Mouse (Mus musculus) stomach, embryonic 14.5 days (tissue): ENCODE results near the gene Mrps18a. TPM values are rescaled to one million over a fixed set of nuclear protein-coding genes. Genes with fewer than 3 reads are reported as not detected.

Experiments used
- ATAC-seq: fragments of 200-750 bp; cut with Nextera tagmentation; 2 replicates; pipeline ENCODE4 v1.8.0; 2017; ENCODE audit warnings: low read depth, moderate TSS enrichment; ENCODE audit not compliant: insufficient number of reproducible peaks, insufficient read depth, low FRiP score
- H3K27ac ChIP-seq: fragments of 300-500 bp; sonication (generic); 2 replicates; pipeline ENCODE4 v1.5.1; 2014; ENCODE audit warnings: mild to moderate bottlenecking, low read length, moderate library complexity, mixed read lengths
- H3K27me3 ChIP-seq: fragments of 300-500 bp; sonication (generic); 2 replicates; pipeline ENCODE4 v1.6.1; 2014; ENCODE audit warnings: low read length, control low read depth, mixed read lengths; ENCODE audit not compliant: control insufficient read depth, insufficient read depth
- H3K36me3 ChIP-seq: fragments of 300-500 bp; sonication (generic); 2 replicates; pipeline ENCODE4 v1.6.1; 2014; ENCODE audit warnings: mild to moderate bottlenecking, control low read depth, low read length, moderate library complexity, mixed read lengths; ENCODE audit not compliant: control insufficient read depth, insufficient read depth
- H3K4me1 ChIP-seq: fragments of 300-500 bp; sonication (generic); 2 replicates; pipeline ENCODE4 v1.6.1; 2014; ENCODE audit warnings: low read length, control low read depth, mixed read lengths; ENCODE audit not compliant: control insufficient read depth, insufficient read depth
- H3K4me2 ChIP-seq: fragments of 300-500 bp; sonication (generic); replicated peaks from 2 replicates; pipeline ENCODE4 v1.6.1; 2014; ENCODE audit warnings: low read depth, low read length, control low read depth
- H3K4me3 ChIP-seq: fragments of 300-500 bp; sonication (generic); 2 replicates; pipeline ENCODE4 v1.5.1; 2014; ENCODE audit warnings: low read depth, low read length, control low read depth
- H3K9ac ChIP-seq: fragments of 300-500 bp; sonication (generic); replicated peaks from 2 replicates; pipeline ENCODE4 v1.6.1; 2014; ENCODE audit warnings: low read depth, mild to moderate bottlenecking, control low read depth, low read length, moderate library complexity, mixed read lengths
- H3K9me3 ChIP-seq: fragments of 300-500 bp; sonication (generic); 2 replicates; pipeline ENCODE4 v1.6.1; 2016; ENCODE audit warnings: low read depth, low read length, control low read depth; ENCODE audit not compliant: control insufficient read depth
- WGBS: fragments of 180-500 bp; shearing (Covaris S2); extraction: QIAGEN DNeasy Blood & Tissue Kit; methylation state at CpG from one replicate; pipeline ENCODE4 v1.1.7; 2014; 5-methylcytosine and 5-hydroxymethylcytosine counted together
- polyA plus RNA-seq: library from polyadenylated mRNA; unstranded; fragments of >200 nt; fragmentation: Nextera tagmentation; extraction: Ambion mirVana; gene quantifications from 2 replicates; pipeline ENCODE4 v1.2.1, GENCODE M21; 2014

Gene Mrps18a
- polyA plus RNA-seq, 1 experiment from 2014 or later, result 141 TPM

- Histone ChIP-seq H3K4me3 (no peak overlapping the region), H3K27ac (0 out of 2 replicates have a peak overlapping the region, but pooled peaks have one; percentile 4), H3K36me3 (no peaks in the 10 kb centered on the region), H3K27me3 (no peaks in the 10 kb centered on the region), H3K9me3 (no peaks in the 10 kb centered on the region), H3K4me2 (no peak overlapping the region), H3K9ac (no peak overlapping the region), H3K4me1 (peaks cover 13% of the 10 kb centered on the region)
- no peak for ATAC-seq
- 48% methylated on average over 3 of the region's 3 CpGs for WGBS
Measured at GRCm38 (mm10) chr17:46075116-46075485, 35.7 kb upstream of the Mrps18a start.

- H3K36me3 ChIP-seq, result no peaks in the 10 kb centered on the region
- H3K4me2 ChIP-seq, result no peak overlapping the region
- H3K9me3 ChIP-seq, result no peaks in the 10 kb centered on the region
- no peak overlapping the region for H3K9ac ChIP-seq
- H3K4me3 ChIP-seq, result no peak overlapping the region
- H3K27ac ChIP-seq, result no peak overlapping the region
- whole genome bisulfite sequencing, result 72% methylated on average over 5 of the region's 5 CpGs
- H3K27me3 ChIP-seq, result no peaks in the 10 kb centered on the region
- H3K4me1 ChIP-seq, result peaks cover 13% of the 10 kb centered on the region
- no peak for ATAC-seq
Measured at GRCm38 (mm10) chr17:46075551-46076259, 35.1 kb upstream of the Mrps18a start.

- Histone ChIP-seq H3K36me3 (no peaks in the 10 kb centered on the region), H3K9me3 (no peaks in the 10 kb centered on the region), H3K4me2 (no peak overlapping the region), H3K9ac (no peak overlapping the region), H3K27ac (no peak overlapping the region), H3K4me1 (peaks cover 15% of the 10 kb centered on the region), H3K27me3 (no peaks in the 10 kb centered on the region), H3K4me3 (no peak overlapping the region)
- ATAC-seq, result no peak
- WGBS, result 59% methylated on average over 1 of the region's 1 CpGs
Measured at GRCm38 (mm10) chr17:46076260-46076551, 34.6 kb upstream of the Mrps18a start.

GRCm38 (mm10) chr17:46077921-46078534, 32.8 kb upstream of the Mrps18a start:
- Histone ChIP-seq H3K36me3 (no peaks in the 10 kb centered on the region), H3K4me1 (peaks cover 18% of the 10 kb centered on the region)
- WGBS, result 87% methylated on average over 12 of the region's 12 CpGs

GRCm38 (mm10) chr17:46079037-46079436, 31.7 kb upstream of the Mrps18a start:
- Histone ChIP-seq H3K27me3 (no peaks in the 10 kb centered on the region), H3K9ac (no peak overlapping the region), H3K4me1 (peaks cover 25% of the 10 kb centered on the region), H3K27ac (no peak overlapping the region), H3K4me3 (no peak overlapping the region), H3K36me3 (no peaks in the 10 kb centered on the region), H3K4me2 (no peak overlapping the region), H3K9me3 (no peaks in the 10 kb centered on the region)
- WGBS, result 63% methylated on average over 2 of the region's 2 CpGs
- ATAC-seq, result no peak

More at GRCm38 (mm10) chr17:46077921-46078534, 32.8 kb upstream of the Mrps18a start:
- H3K27ac ChIP-seq, result no peak overlapping the region
- no peaks in the 10 kb centered on the region for H3K9me3 ChIP-seq
- no peaks in the 10 kb centered on the region for H3K27me3 ChIP-seq
- no peak overlapping the region for H3K4me3 ChIP-seq
- H3K9ac ChIP-seq, result no peak overlapping the region
- ATAC-seq, result no peak
- H3K4me2 ChIP-seq, result no peak overlapping the region

GRCm38 (mm10) chr17:46080388-46080787, 30.4 kb upstream of the Mrps18a start:
- H3K9me3 ChIP-seq, result no peaks in the 10 kb centered on the region
- no peaks in the 10 kb centered on the region for H3K36me3 ChIP-seq
- H3K27me3 ChIP-seq, result no peaks in the 10 kb centered on the region
- WGBS, result 65% methylated on average over 7 of the region's 7 CpGs
- no peak for ATAC-seq
- no peak overlapping the region for H3K9ac ChIP-seq
- no peak overlapping the region for H3K4me3 ChIP-seq
- peaks cover 27% of the 10 kb centered on the region for H3K4me1 ChIP-seq
- H3K27ac ChIP-seq, result no peak overlapping the region
- no peak overlapping the region for H3K4me2 ChIP-seq

- Histone ChIP-seq H3K9ac (no peak overlapping the region), H3K4me2 (no peak overlapping the region), H3K27ac (0 out of 2 replicates have a peak overlapping the region, but pooled peaks have one; percentile 10), H3K4me1 (peaks cover 27% of the 10 kb centered on the region), H3K4me3 (no peak overlapping the region), H3K27me3 (no peaks in the 10 kb centered on the region), H3K9me3 (no peaks in the 10 kb centered on the region), H3K36me3 (no peaks in the 10 kb centered on the region)
- WGBS, result 53% methylated on average over 5 of the region's 5 CpGs
- ATAC-seq, result no peak
Measured at GRCm38 (mm10) chr17:46081042-46081441, 29.7 kb upstream of the Mrps18a start.

GRCm38 (mm10) chr17:46081657-46082056, 29.1 kb upstream of the Mrps18a start:
- no peak overlapping the region for H3K27ac ChIP-seq
- peaks cover 30% of the 10 kb centered on the region for H3K4me1 ChIP-seq
- no peaks in the 10 kb centered on the region for H3K36me3 ChIP-seq

More at GRCm38 (mm10) chr17:46081657-46082056, 29.1 kb upstream of the Mrps18a start:
- Histone ChIP-seq H3K27me3 (no peaks in the 10 kb centered on the region), H3K9ac (no peak overlapping the region), H3K9me3 (no peaks in the 10 kb centered on the region), H3K4me2 (no peak overlapping the region), H3K4me3 (no peak overlapping the region)
- WGBS, result 45% methylated on average over 7 of the region's 7 CpGs
- no peak for ATAC-seq
